Mouse (Mus musculus) erythroblast, embryonic 14.5 days (primary cell): Measurements from ENCODE around the gene Il6st. TPM values are rescaled to one million over a fixed set of nuclear protein-coding genes. Genes with fewer than 3 reads are reported as not detected.
"Not testable (repeated sequence)": the region's sequence is repeated elsewhere in the genome, so short reads cannot be mapped to it uniquely, and the experiment has no call there.

ENCODE experiments used
- H3K27me3 ChIP-seq: 2 replicates; pipeline ENCODE4 v1.6.1; 2012; ENCODE audit warnings: inconsistent platforms; ENCODE audit not compliant: control insufficient read depth
- H3K36me3 ChIP-seq: 2 replicates; pipeline ENCODE4 v1.6.1; 2012; ENCODE audit warnings: mild to moderate bottlenecking, inconsistent platforms; ENCODE audit not compliant: control insufficient read depth
- H3K4me1 ChIP-seq: 2 replicates; pipeline ENCODE4 v1.6.1; 2012; ENCODE audit warnings: inconsistent platforms; ENCODE audit not compliant: control insufficient read depth
- H3K4me3 ChIP-seq: replicated peaks from 2 replicates; pipeline ENCODE3; 2012; ENCODE audit warnings: moderate library complexity, mild to moderate bottlenecking, inconsistent platforms
- H3K9me3 ChIP-seq: 2 replicates; pipeline ENCODE4 v1.6.1; 2012; ENCODE audit warnings: low read length, inconsistent platforms, mixed read lengths; ENCODE audit not compliant: control insufficient read depth
- GATA1 ChIP-seq: IDR thresholded peaks from 2 replicates; pipeline ENCODE4 v1.6.1; 2012; ENCODE audit warnings: low read length, inconsistent platforms, mixed read lengths
- TAL1 ChIP-seq: IDR thresholded peaks from 3 replicates; pipeline ENCODE4 v1.6.1; 2012; ENCODE audit warnings: low read length, inconsistent platforms, mixed read lengths
- polyA plus RNA-seq: library from polyadenylated mRNA; stranded (reverse); fragments of >175 nt; gene quantifications from 2 replicates; pipeline ENCODE4 v1.2.3, GENCODE M21; 2012

Il6st gene
- polyA plus RNA-seq, 1 experiment = 0.01 TPM

DNA sequence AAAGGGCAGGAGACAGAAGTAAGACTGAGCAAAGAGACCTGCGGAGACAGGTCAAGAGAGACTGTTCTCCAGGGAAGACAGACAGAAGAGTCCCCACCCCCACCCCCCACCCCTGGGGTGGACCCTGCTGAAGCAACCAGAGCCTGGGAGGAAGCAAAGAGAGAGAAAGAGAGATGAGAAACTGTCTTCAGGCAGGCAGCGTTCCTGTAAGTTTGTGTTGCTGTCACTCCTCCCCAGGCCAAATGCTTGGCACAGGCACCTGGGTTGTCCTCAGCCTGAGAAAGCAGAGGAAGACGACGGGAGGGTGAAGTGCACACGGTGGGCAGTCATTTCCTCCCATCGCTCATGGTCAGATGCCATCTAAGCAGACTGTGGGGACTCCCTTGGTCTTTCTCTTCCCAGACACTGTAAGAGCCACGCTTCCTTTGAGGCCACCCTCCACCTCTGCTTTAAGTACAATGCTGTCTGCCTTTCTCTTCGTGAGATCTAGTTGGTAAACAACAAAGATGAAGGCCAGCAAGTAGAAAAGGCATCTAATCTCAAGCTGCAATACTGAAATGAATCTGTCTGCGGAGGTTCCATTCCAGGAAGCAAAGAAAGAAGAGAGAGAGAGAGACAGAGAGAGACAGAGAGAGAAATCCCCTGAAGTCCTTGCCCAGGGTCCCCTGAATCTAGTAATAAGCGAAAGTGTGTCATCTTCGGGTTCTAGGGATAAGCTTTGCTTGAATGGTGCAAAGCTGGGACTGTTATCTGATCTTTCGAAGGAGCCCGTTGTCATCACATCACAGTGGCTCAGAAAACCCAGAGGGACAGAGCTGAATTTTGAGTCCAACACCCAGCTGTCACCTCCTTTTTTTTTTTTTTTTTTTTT lies 37.4 kb upstream of the Il6st start:
- Histone ChIP-seq H3K4me1 (no peaks in the 10 kb centered on the region; the same call in none of the 2 replicates), H3K36me3 (no peaks in the 10 kb centered on the region), H3K27me3 (no peaks in the 10 kb centered on the region), H3K9me3 (no peaks in the 10 kb centered on the region), H3K4me3 (no peak overlapping the region)
- no peak for TF ChIP-seq TAL1
- TF ChIP-seq GATA1 = no peak

DNA sequence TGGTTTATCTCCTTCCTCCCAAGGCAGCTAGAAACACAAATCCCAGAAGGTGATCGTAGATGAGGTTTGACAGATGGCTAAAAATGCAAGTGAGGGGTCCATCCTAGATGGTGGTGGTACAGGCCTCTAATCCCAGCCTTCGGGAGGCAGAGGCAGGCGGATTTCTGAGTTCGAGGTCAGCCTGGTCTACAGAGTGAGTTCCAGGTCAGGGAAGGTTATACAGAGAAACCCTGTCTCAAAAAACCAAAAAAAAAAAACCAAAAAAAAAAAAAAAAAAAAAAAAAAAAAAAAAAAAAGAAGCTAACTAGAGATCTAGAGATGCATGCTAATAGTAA lies 36.8 kb upstream of the Il6st start:
- H3K36me3 ChIP-seq, H3K9me3 ChIP-seq, H3K4me1 ChIP-seq, H3K27me3 ChIP-seq, H3K4me3 ChIP-seq: not testable (repeated sequence)

DNA sequence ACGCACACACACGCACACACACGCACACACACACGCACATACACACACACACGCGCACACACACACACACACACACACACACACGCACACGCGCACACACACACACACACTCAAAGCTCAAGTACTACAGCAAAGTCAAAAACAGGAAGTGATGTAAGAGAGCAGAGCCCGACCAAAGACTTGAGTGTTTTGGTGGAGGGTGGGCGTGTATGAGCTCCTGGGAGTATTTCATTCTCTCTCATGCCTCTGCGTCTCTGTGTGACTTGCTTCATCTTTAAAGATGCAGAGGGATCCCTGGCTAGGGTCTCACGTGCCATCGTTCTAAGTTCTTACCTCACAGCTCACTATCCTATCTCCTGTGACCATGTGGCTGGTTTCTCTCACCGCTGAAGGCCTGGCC lies 36.3 kb upstream of the Il6st start:
- no peaks in the 10 kb centered on the region for H3K27me3 ChIP-seq
- H3K36me3 ChIP-seq = no peaks in the 10 kb centered on the region
- H3K4me1 ChIP-seq = no peaks in the 10 kb centered on the region; the same call in none of the 2 replicates
- no peak for TF ChIP-seq TAL1
- no peak for TF ChIP-seq GATA1
- H3K9me3 ChIP-seq = no peaks in the 10 kb centered on the region
- no peak overlapping the region for H3K4me3 ChIP-seq

DNA sequence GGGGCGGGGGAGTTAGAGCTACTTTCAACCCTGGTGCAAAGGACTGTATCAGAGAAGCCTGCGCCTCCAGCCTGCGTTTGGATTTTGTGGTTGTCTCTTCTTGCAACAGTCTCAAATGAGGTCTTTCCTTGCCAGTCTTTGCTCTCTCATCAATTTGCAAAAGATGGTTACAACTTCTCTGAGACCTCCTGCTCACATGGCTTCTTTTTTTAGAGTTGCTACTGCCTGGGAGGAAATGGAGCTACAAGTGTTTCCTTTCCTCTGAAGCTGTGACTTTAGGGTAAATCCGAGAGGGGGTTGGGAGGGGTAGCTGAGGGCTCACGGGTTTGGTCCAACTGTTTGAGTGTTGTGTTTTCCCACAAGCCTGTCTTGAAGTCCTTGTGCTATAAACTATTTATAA lies 30.6 kb upstream of the Il6st start:
- Histone ChIP-seq H3K4me3 (no peak overlapping the region), H3K9me3 (no peaks in the 10 kb centered on the region), H3K36me3 (no peaks in the 10 kb centered on the region), H3K27me3 (peaks cover 2% of the 10 kb centered on the region; the same call in 1 of the 2 replicates), H3K4me1 (no peaks in the 10 kb centered on the region)
- TF ChIP-seq TAL1 (no peak), GATA1 (no peak)

DNA sequence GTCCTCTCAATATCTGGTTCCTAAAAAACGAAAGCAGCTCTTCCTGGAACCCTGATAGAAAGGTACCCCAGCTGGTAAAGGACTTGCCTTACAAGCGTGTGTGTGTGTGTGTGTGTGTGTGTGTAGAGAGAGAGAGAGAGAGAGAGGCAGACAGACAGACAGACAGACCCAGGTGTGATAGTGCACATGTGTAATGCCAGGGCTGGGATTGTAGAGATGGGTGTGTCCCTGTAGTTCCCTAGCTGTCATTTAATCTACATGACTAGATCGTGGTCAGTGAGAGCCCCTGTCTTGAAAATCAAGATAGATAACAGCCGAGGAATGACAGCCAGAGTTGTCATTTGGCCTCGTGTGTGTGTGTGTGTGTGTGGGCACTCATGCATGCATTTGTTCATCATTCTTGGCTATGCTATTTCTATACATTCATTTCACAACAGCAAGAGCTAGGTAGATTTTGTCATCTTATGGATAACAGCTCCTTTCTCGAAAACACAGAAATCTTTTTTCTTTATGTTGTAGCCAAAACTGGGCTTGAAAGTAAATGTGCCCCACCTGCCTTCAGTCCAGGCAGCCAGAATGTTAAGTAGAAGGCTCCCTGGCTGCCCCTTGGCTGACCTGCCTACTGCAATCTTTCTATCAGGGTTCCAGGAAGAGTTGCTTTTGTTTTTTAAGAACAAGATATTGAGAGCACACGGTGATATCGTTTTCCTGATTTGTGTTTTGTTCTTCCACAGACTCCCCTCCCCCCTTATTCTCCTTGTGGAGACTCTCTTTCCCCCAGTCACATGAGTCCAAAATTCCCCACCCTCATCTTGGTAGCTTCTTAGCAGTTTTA lies 28.4 kb upstream of the Il6st start:
- TF ChIP-seq TAL1 (no peak), GATA1 (no peak)
- no peak overlapping the region for H3K4me3 ChIP-seq
- no peaks in the 10 kb centered on the region; the same call in 1 of the 2 replicates for H3K4me1 ChIP-seq
- H3K36me3 ChIP-seq = no peaks in the 10 kb centered on the region
- peaks cover 14% of the 10 kb centered on the region for H3K27me3 ChIP-seq
- H3K9me3 ChIP-seq = no peaks in the 10 kb centered on the region

DNA sequence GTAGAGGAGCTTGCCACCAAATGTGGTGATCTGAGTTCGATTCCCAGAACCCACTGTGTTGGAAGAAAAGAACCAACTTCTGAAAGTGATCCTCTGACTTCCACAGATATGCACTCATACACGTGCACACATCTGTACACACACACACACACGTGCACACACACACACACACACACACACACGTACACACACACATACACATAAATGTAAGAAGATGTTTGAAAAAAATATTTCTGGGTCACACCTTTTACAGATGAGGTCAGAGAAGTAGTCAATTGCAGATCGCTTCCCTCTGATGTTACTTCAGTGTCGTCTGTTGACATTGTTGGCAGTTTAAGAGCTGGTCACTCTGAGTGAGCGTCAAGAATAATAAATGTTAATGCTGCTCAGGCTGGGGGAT lies 27.6 kb upstream of the Il6st start:
- no peak overlapping the region for H3K4me3 ChIP-seq
- TF ChIP-seq TAL1 = no peak
- TF ChIP-seq GATA1 = no peak
- H3K27me3 ChIP-seq = peaks cover 16% of the 10 kb centered on the region
- no peaks in the 10 kb centered on the region for H3K9me3 ChIP-seq
- no peaks in the 10 kb centered on the region for H3K36me3 ChIP-seq
- no peaks in the 10 kb centered on the region; the same call in 1 of the 2 replicates for H3K4me1 ChIP-seq

DNA sequence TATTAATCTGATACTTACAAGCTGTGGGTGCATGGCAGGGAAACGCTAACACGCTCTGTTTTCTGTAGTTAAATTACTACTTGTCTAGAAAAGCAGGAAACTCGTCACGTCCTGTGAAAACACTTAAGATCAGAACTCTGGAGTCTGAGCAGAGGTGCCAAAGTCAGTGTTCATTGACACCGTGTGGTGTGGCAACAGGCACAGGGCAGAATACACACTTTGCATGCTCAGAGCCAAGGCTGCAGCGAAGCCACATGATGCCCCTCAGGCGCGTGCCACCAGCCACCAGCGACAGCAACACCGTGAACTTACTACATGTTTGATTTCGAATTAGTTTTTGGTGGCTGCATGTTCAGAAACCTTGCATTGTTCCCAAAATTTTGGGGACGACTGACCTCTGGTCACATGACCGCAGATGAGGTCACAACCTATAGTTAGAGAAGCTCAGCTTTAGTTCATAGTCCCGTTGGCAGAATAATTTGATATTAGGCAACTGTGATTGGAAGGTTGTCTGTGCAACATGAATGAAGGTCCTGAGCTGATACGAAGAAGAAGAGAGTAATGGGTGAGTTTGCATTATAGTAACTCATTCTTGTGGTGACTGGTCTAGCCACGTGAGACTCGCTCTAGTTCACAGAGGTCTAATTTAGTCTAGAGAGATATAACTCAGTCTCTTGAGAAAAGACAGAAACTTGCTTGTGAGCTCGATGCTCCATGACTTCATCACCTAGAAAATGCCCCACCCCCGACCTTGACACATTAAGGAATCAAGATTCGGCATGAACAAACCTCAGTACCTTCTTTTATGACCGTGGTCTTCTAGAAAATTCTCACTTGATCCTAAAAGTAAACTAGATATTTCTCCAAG lies 25.6 kb upstream of the Il6st start:
- H3K9me3 ChIP-seq = no peaks in the 10 kb centered on the region
- TF ChIP-seq TAL1 = no peak
- no peak for TF ChIP-seq GATA1
- peaks cover 16% of the 10 kb centered on the region for H3K27me3 ChIP-seq
- no peak overlapping the region for H3K4me3 ChIP-seq
- H3K36me3 ChIP-seq = no peaks in the 10 kb centered on the region
- H3K4me1 ChIP-seq = no peaks in the 10 kb centered on the region; the same call in 1 of the 2 replicates

DNA sequence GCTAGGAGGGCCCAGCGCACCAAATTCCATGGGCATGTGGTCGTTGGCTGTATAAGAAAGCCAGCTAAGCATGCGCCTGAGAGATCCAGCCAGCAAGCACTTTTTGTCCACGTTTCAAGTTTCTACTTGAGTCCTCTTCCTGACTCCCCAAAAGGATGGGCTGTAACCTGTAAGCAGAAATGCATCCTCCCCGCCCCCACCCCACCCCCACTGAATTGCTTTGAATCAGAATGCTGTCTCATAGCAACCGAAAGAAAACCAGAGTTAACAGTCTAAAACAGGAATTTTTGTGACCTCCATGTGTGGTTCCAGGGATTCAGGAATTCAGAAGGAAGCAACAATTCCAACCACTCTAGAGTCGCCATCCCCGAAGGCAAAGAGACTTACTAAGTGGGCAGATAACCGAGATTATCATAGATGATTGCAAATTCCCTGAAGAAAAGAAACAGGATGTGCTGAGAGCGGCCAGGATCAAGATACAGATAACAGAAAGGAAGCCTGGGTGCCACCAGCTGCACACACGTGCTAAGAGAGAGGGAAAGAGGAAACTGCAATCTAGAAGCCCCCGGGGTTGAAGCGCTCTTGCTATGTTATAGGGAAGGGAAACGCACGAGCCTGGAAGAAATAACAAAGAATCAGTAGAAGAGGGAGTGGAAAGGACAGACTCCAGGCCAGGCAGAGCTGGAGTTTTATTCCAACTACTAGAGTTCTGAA lies 24.6 kb upstream of the Il6st start:
- H3K4me3 ChIP-seq = no peak overlapping the region
- H3K36me3 ChIP-seq = no peaks in the 10 kb centered on the region
- H3K27me3 ChIP-seq = peaks cover 16% of the 10 kb centered on the region
- TF ChIP-seq TAL1 = no peak
- TF ChIP-seq GATA1 = no peak
- H3K9me3 ChIP-seq = no peaks in the 10 kb centered on the region
- no peaks in the 10 kb centered on the region; the same call in 1 of the 2 replicates for H3K4me1 ChIP-seq
